Mouse (Mus musculus) hindbrain, embryonic 11.5 days (tissue): ENCODE results near the gene Gm14124. TPM values are rescaled to one million over a fixed set of nuclear protein-coding genes. Genes with fewer than 3 reads are reported as not detected.
A peak's percentile ranks its signal among the peaks of the same experiment; 100 is the strongest.
"Not testable (repeated sequence)": the region's sequence is repeated elsewhere in the genome, so short reads cannot be mapped to it uniquely, and the experiment has no call there.

Experiments used
- ATAC-seq: fragments of 200-750 bp; cut with Nextera tagmentation; 2 replicates; pipeline ENCODE4 v1.8.0; 2017; ENCODE audit warnings: mild to moderate bottlenecking, moderate TSS enrichment, moderate library complexity; ENCODE audit not compliant: low FRiP score
- DNase-seq: peaks from one replicate; pipeline ENCODE4 v3.0.0-alpha.2; 2015; ENCODE audit warnings: low spot score
- H3K27ac ChIP-seq: fragments of 300-500 bp; sonication (generic); 2 replicates; pipeline ENCODE4 v1.5.1; 2014; ENCODE audit warnings: mild to moderate bottlenecking, low read depth, low read length
- H3K27me3 ChIP-seq: fragments of 300-500 bp; sonication (generic); 2 replicates; pipeline ENCODE4 v1.6.1; 2014; ENCODE audit warnings: mild to moderate bottlenecking, low read length, moderate library complexity, mixed read lengths; ENCODE audit not compliant: control insufficient read depth, insufficient read depth
- H3K36me3 ChIP-seq: fragments of 300-500 bp; sonication (generic); 2 replicates; pipeline ENCODE4 v1.6.1; 2014; ENCODE audit warnings: mild to moderate bottlenecking, low read length, moderate library complexity, mixed read lengths; ENCODE audit not compliant: control insufficient read depth, insufficient read depth
- H3K4me1 ChIP-seq: fragments of 300-500 bp; sonication (generic); replicated peaks from 2 replicates; pipeline ENCODE4 v1.6.1; 2014; ENCODE audit warnings: low read length, mixed read lengths; ENCODE audit not compliant: control insufficient read depth, insufficient read depth
- H3K4me2 ChIP-seq: fragments of 300-500 bp; sonication (generic); replicated peaks from 2 replicates; pipeline ENCODE4 v1.6.1; 2014; ENCODE audit warnings: mild to moderate bottlenecking, low read depth, low read length
- H3K4me3 ChIP-seq: fragments of 300-500 bp; sonication (generic); 2 replicates; pipeline ENCODE4 v1.5.1; 2014; ENCODE audit warnings: low read depth, low read length
- H3K9ac ChIP-seq: fragments of 300-500 bp; sonication (generic); 2 replicates; pipeline ENCODE4 v1.6.1; 2014; ENCODE audit warnings: low read depth, low read length
- H3K9me3 ChIP-seq: fragments of 300-500 bp; sonication (generic); 2 replicates; pipeline ENCODE4 v1.6.1; 2016; ENCODE audit warnings: low read length; ENCODE audit not compliant: control insufficient read depth
- WGBS: fragments of 180-500 bp; shearing (Covaris S2); extraction: QIAGEN DNeasy Blood & Tissue Kit; methylation state at CpG from one replicate; pipeline ENCODE4 v1.1.7; 2014; 5-methylcytosine and 5-hydroxymethylcytosine counted together
- polyA plus RNA-seq: library from polyadenylated mRNA; unstranded; fragments of >200 nt; fragmentation: Nextera tagmentation; extraction: Ambion mirVana; gene quantifications from 2 replicates; pipeline ENCODE4 v1.2.1, GENCODE M21; 2014

Gm14124 gene
- not detected in 2 replicates for polyA plus RNA-seq

DNA sequence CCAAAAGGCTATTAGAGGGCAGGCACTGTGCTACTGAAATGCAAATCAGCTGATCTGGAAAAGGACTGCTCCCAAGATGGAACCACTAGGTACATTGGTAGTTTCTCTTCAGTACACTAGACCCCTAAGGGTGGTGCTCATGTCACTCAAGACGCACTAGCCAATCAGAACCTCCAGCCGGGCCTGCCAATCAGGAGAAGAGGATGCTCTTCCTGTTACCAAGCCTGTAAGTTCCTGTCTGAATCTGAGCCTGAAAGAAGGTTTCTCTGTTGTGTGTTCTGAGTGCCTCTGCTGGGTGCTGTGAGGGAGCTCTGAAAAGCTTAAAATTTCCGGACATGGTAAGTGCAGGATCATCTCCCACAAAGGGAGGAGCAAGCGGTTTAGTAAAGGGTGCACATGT lies at the start of gene Gm14124:
Gm14124 (plus strand) TSS at position 227 of the 400 bp plus-strand sequence.
- not testable (repeated sequence) for H3K9ac ChIP-seq, ATAC-seq, DNase-seq, H3K27ac ChIP-seq, H3K36me3 ChIP-seq, H3K9me3 ChIP-seq, H3K4me3 ChIP-seq, H3K4me1 ChIP-seq, H3K27me3 ChIP-seq, H3K4me2 ChIP-seq
- WGBS = 84% methylated on average over 4 of the region's 4 CpGs

DNA sequence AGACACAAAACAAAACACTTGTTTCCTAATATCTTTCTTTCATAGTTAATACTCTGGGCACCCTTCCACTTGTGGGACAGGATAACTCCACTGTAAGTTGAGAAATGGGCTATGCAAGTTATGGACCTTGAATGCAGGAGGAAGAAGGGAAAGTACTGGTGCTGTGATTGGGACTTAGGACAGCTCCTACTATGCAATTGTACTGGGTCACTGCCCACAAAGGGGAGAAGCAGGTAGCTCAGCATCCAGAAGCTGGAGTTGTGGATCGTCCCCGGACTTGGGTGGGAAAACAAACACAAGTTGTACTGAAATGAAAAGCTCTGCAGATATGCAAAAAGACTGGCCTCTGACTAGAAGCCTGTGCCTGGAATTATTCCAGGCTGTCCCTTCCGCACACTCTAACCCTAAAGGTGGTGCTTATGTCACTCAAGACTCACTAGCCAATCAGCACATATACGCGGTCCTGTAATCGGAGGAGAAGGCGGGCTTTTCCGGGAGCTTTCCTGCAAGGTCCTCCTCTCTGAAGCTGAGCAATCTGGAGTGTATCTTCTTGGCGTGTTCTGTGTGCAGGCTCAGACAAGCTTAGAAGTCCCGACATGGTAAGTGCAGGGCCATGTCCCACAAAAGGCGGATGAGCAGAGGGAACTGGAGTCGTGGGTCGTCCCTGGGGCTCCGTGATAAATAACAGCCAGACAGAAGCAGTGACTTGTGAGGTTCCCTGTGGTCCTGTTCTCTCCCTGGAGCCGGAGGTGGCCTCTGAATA lies 39.5 kb upstream of the Gm14124 start, which contains the start of gene Zfp937:
Zfp937 (plus strand) TSS at position 474 of the 763 bp plus-strand sequence.
- peak; percentile 100 for ATAC-seq
- H3K4me1 ChIP-seq, H3K27me3 ChIP-seq, H3K36me3 ChIP-seq, H3K9me3 ChIP-seq, H3K27ac ChIP-seq: not testable (repeated sequence)
- peak within 1 kb of the TSS; percentile 34 for H3K4me3 ChIP-seq
- peak within 1 kb of the TSS; percentile 25 for H3K4me2 ChIP-seq
- 0 out of 2 replicates have a peak within 1 kb of the TSS, but pooled peaks have one; percentile 27 for H3K9ac ChIP-seq
- peak; percentile 56 for DNase-seq
- 2% methylated on average over 15 of the region's 15 CpGs for WGBS

DNA sequence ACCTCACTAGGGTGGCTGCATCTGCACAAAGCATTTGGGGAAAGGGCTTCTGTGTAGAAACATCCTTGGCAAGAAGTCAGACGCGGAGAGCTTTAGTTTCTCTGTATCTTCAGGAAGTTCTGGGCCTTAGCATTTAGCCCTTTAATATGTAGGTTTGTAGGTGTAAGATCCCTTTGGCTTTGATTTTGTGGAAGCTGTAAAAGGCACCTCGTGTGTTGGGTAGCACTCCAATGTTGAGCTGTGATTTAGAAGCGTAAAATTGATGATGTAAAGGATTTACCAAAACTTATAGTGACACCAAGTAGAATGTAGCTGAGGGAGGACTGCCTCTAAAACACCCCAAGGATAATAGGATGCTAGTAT lies 39.0 kb upstream of the Gm14124 start:
- peak overlapping the region; percentile 34 for H3K4me3 ChIP-seq
- 0 out of 2 replicates have a peak overlapping the region, but pooled peaks have one; percentile 27 for H3K9ac ChIP-seq
- H3K9me3 ChIP-seq, DNase-seq, H3K4me1 ChIP-seq, H3K27ac ChIP-seq, H3K27me3 ChIP-seq, H3K36me3 ChIP-seq: not testable (repeated sequence)
- WGBS = 21% methylated on average over 3 of the region's 4 CpGs
- peak; percentile 20; the same call in 1 of the 2 replicates for ATAC-seq
- peak overlapping the region; percentile 25 for H3K4me2 ChIP-seq

DNA sequence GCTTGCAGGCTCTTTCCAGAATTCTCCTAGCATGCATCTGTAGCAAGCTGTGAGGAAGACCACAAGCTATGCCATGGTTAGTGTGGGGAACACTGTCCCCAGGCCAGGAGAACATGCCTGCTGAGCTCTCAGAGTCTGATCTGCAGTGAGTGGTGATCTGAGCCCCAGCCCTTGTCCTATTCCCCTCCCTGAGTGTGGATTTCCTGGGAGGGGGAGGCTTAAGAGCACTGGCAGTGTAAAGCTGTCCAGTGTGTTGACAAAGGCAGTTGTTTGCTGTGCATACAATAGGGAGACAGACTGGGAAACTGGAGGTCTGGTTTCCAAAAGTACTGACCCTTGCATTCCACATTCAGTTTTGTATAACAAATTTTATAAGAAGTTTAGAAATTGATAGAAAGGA lies 34.1 kb upstream of the Gm14124 start:
- H3K9ac ChIP-seq, H3K9me3 ChIP-seq, DNase-seq, H3K4me3 ChIP-seq, ATAC-seq, H3K27ac ChIP-seq, H3K4me1 ChIP-seq, H3K27me3 ChIP-seq, H3K4me2 ChIP-seq, H3K36me3 ChIP-seq: not testable (repeated sequence)

DNA sequence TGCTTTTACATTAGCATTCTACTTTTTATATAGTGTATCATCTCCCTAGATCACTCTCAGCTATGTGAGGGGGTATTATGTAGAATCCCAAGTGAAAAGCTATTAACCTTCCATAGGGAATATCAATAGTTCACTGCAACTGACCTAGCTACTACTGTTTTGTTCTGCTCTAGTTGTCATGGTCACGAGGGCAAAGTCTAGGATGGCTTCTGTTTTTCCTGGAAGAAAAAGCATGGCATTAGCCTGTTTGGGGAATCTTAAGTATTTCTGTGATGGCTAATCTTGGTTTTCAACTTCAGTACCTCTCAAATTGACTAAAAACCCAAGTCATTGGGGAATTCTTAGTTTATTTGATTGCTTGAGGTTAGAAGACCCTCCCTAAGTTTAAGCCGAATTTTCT lies 14.1 kb upstream of the Gm14124 start:
- Histone ChIP-seq H3K9me3 (peaks cover 3% of the 10 kb centered on the region; the same call in 1 of the 2 replicates), H3K4me1 (no peaks in the 10 kb centered on the region), H3K4me3 (no peak overlapping the region), H3K36me3 (peaks cover 4% of the 10 kb centered on the region; the same call in 1 of the 2 replicates), H3K9ac (no peak overlapping the region), H3K27ac (no peak overlapping the region), H3K4me2 (no peak overlapping the region), H3K27me3 (no peaks in the 10 kb centered on the region)
- ATAC-seq (no peak), DNase-seq (no peak)
- 85% methylated on average over 2 of the region's 2 CpGs for WGBS

DNA sequence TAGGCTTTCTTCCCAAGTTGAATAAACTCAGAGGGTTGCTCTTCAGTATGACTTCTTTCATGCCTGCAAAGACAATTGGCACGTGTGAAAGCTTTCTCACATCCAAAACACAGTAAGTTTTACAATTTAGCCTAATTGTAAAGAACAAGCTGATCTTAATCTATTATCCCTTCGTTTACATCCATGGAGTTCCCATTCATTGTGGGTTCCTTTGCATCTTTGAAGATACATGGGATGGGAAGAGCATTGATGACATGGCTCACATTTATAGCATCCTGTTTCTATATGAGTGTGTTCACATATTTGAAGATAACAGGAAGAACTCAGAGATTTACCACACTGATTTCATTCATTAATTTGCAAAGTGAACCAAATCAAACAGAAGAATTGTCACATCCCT lies 1.8 kb upstream of the Gm14124 start, which contains the start of gene Gm21994:
Gm21994 (minus strand) TSS at position 101 of the 400 bp plus-strand sequence.
- WGBS = 64% methylated on average over 2 of the region's 2 CpGs

DNA sequence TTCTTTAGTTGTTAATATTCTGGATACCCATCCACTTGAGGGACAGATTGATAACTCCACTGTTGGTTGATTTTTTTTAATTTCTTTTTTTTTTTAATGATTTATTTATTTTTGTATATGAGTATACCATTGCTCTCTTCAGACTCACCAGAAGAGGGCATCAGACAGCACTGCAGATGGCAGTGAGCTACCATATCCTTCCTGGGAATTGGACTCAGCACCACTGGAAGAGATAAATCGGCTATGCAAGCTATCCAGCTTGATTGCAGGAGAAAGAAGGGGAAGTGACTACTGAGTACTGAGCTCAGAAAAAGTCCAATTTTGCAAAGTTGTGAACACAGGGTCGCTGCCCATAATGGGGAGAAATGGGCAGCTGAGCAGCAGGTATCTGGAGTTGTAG lies 456 bp upstream of the Gm14124 start:
- ATAC-seq, H3K4me2 ChIP-seq, DNase-seq, H3K4me1 ChIP-seq, H3K27me3 ChIP-seq, H3K36me3 ChIP-seq, H3K4me3 ChIP-seq, H3K9me3 ChIP-seq, H3K27ac ChIP-seq, H3K9ac ChIP-seq: not testable (repeated sequence)
- 70% methylated on average over 2 of the region's 2 CpGs for WGBS

More for the DNA sequence above, 1.8 kb upstream of the Gm14124 start, which contains the start of gene Gm21994:
- H3K4me1 ChIP-seq, H3K27me3 ChIP-seq, H3K9ac ChIP-seq, H3K36me3 ChIP-seq, DNase-seq, H3K9me3 ChIP-seq, H3K4me2 ChIP-seq, ATAC-seq, H3K27ac ChIP-seq, H3K4me3 ChIP-seq: not testable (repeated sequence)

DNA sequence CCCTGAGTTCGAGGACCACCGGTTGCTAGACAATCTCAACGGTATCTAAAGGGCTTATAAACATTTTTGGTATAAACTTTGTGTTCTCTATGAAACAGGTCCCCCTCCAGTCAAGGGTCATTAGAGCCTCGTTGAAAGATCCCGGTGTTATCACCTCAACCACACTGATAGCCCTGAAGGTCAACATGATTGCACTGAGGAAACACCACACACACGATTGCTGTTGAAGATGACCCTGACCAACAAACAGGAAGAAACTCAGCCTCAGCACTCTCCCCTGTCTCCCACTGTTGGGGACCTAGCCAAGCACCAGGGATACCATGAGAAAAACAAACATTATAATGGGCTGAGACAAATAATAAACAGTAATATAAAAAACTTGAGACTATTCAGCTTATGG lies 36.4 kb downstream of the Gm14124 start:
- ATAC-seq (no peak), DNase-seq (no peak)
- WGBS = 91% methylated on average over 6 of the region's 6 CpGs
- Histone ChIP-seq H3K4me1 (no peaks in the 10 kb centered on the region), H3K27ac (no peak overlapping the region), H3K27me3 (no peaks in the 10 kb centered on the region), H3K9ac (no peak overlapping the region), H3K4me3 (no peak overlapping the region), H3K36me3 (no peaks in the 10 kb centered on the region), H3K9me3 (no peaks in the 10 kb centered on the region), H3K4me2 (no peak overlapping the region)

DNA sequence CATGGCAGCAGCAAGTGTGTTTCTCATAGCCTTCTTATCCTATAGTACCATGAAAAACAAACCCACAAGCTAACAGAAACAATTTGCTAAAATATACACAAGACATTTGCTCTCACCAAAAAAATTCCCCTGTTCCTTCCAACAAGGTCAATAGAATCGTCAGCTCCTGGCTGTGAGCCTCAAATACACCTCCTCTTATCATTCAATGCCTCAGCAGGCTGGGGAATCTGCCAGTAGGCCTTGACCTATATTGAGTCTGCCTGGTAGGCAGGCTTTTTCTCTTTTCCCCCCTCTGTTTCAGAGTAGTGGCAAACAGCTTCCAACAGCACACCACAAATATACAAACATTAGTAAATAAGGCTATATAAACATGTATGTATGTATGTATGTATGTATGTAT lies 41.8 kb downstream of the Gm14124 start:
- no peak overlapping the region for H3K4me2 ChIP-seq
- WGBS = 58% methylated on average over 1 of the region's 1 CpGs
- ATAC-seq (no peak), DNase-seq (no peak)
- no peaks in the 10 kb centered on the region for H3K4me1 ChIP-seq
- no peaks in the 10 kb centered on the region for H3K36me3 ChIP-seq
- H3K27me3 ChIP-seq = no peaks in the 10 kb centered on the region
- H3K9ac ChIP-seq = no peak overlapping the region
- H3K9me3 ChIP-seq = no peaks in the 10 kb centered on the region
- H3K27ac ChIP-seq = no peak overlapping the region
- H3K4me3 ChIP-seq = no peak overlapping the region
